Mouse (Mus musculus): ENCODE data around the gene Mcrip2.

- TF ChIP-seq CTCF (IDR thresholded peaks at IDR 0.05; ENCODE audit: extremely low read depth, insufficient read depth, insufficient read length, insufficient replicate concordance) (no peak), POLR2A (IDR thresholded peaks at IDR 0.05; ENCODE audit: low read depth, low read length) (no peak)
These were observed at the start of gene Mcrip2 for GRCm38 (mm10) chr17:25868601-25869191.

All from spleen, adult 2 months (tissue).